Mouse (Mus musculus) CH12.LX (cell line): ENCODE results near the gene Hinfp. TPM values are rescaled to one million over a fixed set of nuclear protein-coding genes. Genes with fewer than 3 reads are reported as not detected.
A peak's percentile ranks its signal among the peaks of the same experiment; 100 is the strongest.

ENCODE experiments used
- DNase-seq: peaks from one replicate; pipeline ENCODE4 v3.0.0-alpha.2; 2013; ENCODE audit errors: extremely low read depth
- H3K27ac ChIP-seq: 2 replicates; pipeline ENCODE4 v1.5.1; 2012; ENCODE audit warnings: low read depth, mild to moderate bottlenecking, control low read depth, moderate library complexity; ENCODE audit not compliant: insufficient read depth
- H3K27me3 ChIP-seq: replicated peaks from 2 replicates; pipeline ENCODE3; 2012; ENCODE audit warnings: inconsistent platforms
- H3K36me3 ChIP-seq, 2 experiments: replicated peaks in 1 of 2; 2 replicates each; pipeline versions ENCODE3 to v1.6.1; 2012; ENCODE audit warnings: inconsistent platforms in 1 of 2, low read length in 1 of 2, mild to moderate bottlenecking in 1 of 2, mixed read lengths in 1 of 2, moderate library complexity in 1 of 2; ENCODE audit not compliant: control insufficient read depth in 1 of 2, insufficient read depth in 1 of 2
- H3K4me1 ChIP-seq, 2 experiments: 2 replicates each; pipeline ENCODE4 v1.6.1; 2012; ENCODE audit warnings: inconsistent platforms in 1 of 2, moderate library complexity in 1 of 2; ENCODE audit not compliant: insufficient read depth in 2 of 2, control insufficient read depth in 1 of 2
- H3K4me2 ChIP-seq: 2 replicates; pipeline ENCODE4 v1.6.1; 2012; ENCODE audit warnings: low read depth, mild to moderate bottlenecking, control low read depth; ENCODE audit not compliant: poor library complexity, insufficient read depth, severe bottlenecking
- H3K4me3 ChIP-seq, 3 experiments: fragments of 150-350 bp in 1 of 3; sonication (generic) in 1 of 3; replicated peaks in 1 of 3; 2 replicates each; pipeline versions ENCODE3 to v1.5.1; 2011 to 2012; ENCODE audit warnings: low read depth in 2 of 3, low read length in 2 of 3, mild to moderate bottlenecking in 2 of 3, moderate library complexity in 2 of 3, control low read depth in 1 of 3, improper control_type of control experiment in 1 of 3, inconsistent platforms in 1 of 3, mixed read lengths in 1 of 3; ENCODE audit not compliant: poor library complexity in 1 of 3
- H3K79me2 ChIP-seq: replicated peaks from 2 replicates; pipeline ENCODE4 v1.6.1; 2012; ENCODE audit warnings: mild to moderate bottlenecking, moderate library complexity; ENCODE audit not compliant: control insufficient read depth, poor library complexity, insufficient read depth, severe bottlenecking; ENCODE audit errors: extremely low read depth
- H3K9ac ChIP-seq: 2 replicates; pipeline ENCODE4 v1.6.1; 2012; ENCODE audit warnings: low read depth, mild to moderate bottlenecking, control low read depth, moderate library complexity; ENCODE audit not compliant: insufficient read depth
- H3K9me3 ChIP-seq: replicated peaks from 2 replicates; pipeline ENCODE3; 2012; ENCODE audit warnings: low read length, inconsistent platforms, mixed read lengths
- CTCF ChIP-seq, 2 experiments: IDR thresholded peaks in 1 of 2; conservative IDR thresholded peaks in 1 of 2; 2 replicates each; pipeline ENCODE4 v1.5.1; 2011 to 2012; ENCODE audit warnings: low read depth in 2 of 2, low read length in 2 of 2, improper control_type of control experiment in 1 of 2, inconsistent platforms in 1 of 2, mild to moderate bottlenecking in 1 of 2, moderate library complexity in 1 of 2
- EP300 ChIP-seq: IDR thresholded peaks from 2 replicates; pipeline ENCODE4 v1.6.1; 2011; ENCODE audit warnings: low read length, improper control_type of control experiment
- GABPA ChIP-seq: IDR thresholded peaks from 2 replicates; pipeline ENCODE4 v1.6.1; 2012; ENCODE audit warnings: low read depth, low read length, improper control_type of control experiment, inconsistent platforms; ENCODE audit not compliant: insufficient replicate concordance
- KAT2A ChIP-seq: IDR thresholded peaks from 2 replicates; pipeline ENCODE4 v1.6.1; 2012; ENCODE audit warnings: low read length, improper control_type of control experiment, inconsistent platforms; ENCODE audit not compliant: insufficient replicate concordance
- MAX ChIP-seq: IDR thresholded peaks from 2 replicates; pipeline ENCODE4 v1.6.1; 2011; ENCODE audit warnings: low read length, improper control_type of control experiment
- MXI1 ChIP-seq: IDR thresholded peaks from 2 replicates; pipeline ENCODE4 v1.6.1; 2011; ENCODE audit warnings: mild to moderate bottlenecking, low read depth, low read length, improper control_type of control experiment
- POLR2A ChIP-seq: IDR thresholded peaks from 2 replicates; pipeline ENCODE4 v1.6.1; 2011; ENCODE audit warnings: low read depth, mild to moderate bottlenecking, improper control_type of control experiment, low read length
- POLR2AphosphoS2 ChIP-seq: IDR thresholded peaks from 2 replicates; pipeline ENCODE4 v1.6.1; 2011; ENCODE audit warnings: low read depth, low read length, improper control_type of control experiment
- RAD21 ChIP-seq: IDR thresholded peaks from 2 replicates; pipeline ENCODE4 v1.6.1; 2011; ENCODE audit warnings: low read depth, mild to moderate bottlenecking, low read length, improper control_type of control experiment, moderate library complexity
- SIN3A ChIP-seq: IDR thresholded peaks from 2 replicates; pipeline ENCODE4 v1.6.1; 2012; ENCODE audit warnings: low read length, improper control_type of control experiment, inconsistent platforms
- SMC3 ChIP-seq: IDR thresholded peaks from 2 replicates; pipeline ENCODE4 v1.6.1; 2011; ENCODE audit warnings: low read depth, low read length, improper control_type of control experiment
- TBP ChIP-seq: conservative IDR thresholded peaks from 2 replicates; pipeline ENCODE4 v1.6.1; 2011; ENCODE audit warnings: low read depth, low read length, improper control_type of control experiment
- USF1 ChIP-seq: IDR thresholded peaks from 2 replicates; pipeline ENCODE4 v1.6.1; 2014; ENCODE audit warnings: low read depth, mild to moderate bottlenecking, inconsistent platforms, low read length, improper control_type of control experiment
- ZMIZ1 ChIP-seq: IDR thresholded peaks from 2 replicates; pipeline ENCODE4 v1.6.1; 2012; ENCODE audit warnings: low read depth, mild to moderate bottlenecking, inconsistent platforms, low read length, improper control_type of control experiment
- ZNF384 ChIP-seq: IDR thresholded peaks from 2 replicates; pipeline ENCODE4 v1.6.1; 2012; ENCODE audit warnings: low read depth, low read length, improper control_type of control experiment, inconsistent platforms
- dilution Hi-C: fragments of 300-500 bp; cut with MboI; formaldehyde crosslinking; loops from 2 replicates; pipeline ENCODE4 v1.14.3; 2020; ENCODE audit warnings: low sequenced_read_pairs; ENCODE audit not compliant: extremely low pct_unique_long_range_greater_than_20kb, extremely low pct_ligation_motif_present
- in situ Hi-C: fragments of 300-500 bp; cut with MboI; formaldehyde crosslinking; loops from 3 replicates; pipeline ENCODE4 v1.14.3; 2019; ENCODE audit warnings: low sequenced_read_pairs, low pct_ligation_motif_present, low pct_unique_long_range_greater_than_20kb, mixed read lengths
- polyA plus RNA-seq: library from polyadenylated mRNA; unstranded; fragments of >175 nt; gene quantifications from 2 replicates; pipeline ENCODE4 v1.2.1, GENCODE M21; 2012; ENCODE audit warnings: low read depth; ENCODE audit not compliant: insufficient read length
- total RNA-seq, 2 experiments: library from RNA; depleted of rRNA; stranded (reverse); fragments of 300-350 nt in 1 of 2; fragments of >200 nt in 1 of 2; gene quantifications; 2 replicates each; pipeline ENCODE4 v1.2.3; 2012 to 2014

Hinfp gene
- total and polyA plus RNA-seq, 3 experiments = 14.0 to 18.9 (median 16.6) TPM

- H3K27me3 ChIP-seq = no peaks in the 10 kb centered on the region
- peaks cover 36% of the 10 kb centered on the region for H3K79me2 ChIP-seq
- TF ChIP-seq ZNF384 (no peak), SMC3 (peak; percentile 17; the same call in 1 of the 2 replicates), TBP (no peak), CTCF (conservative IDR thresholded peaks at IDR 0.05 in 1 of 2, IDR thresholded peaks at IDR 0.05 in 1 of 2; ENCODE audit: low read depth in 2 of 2, low read length in 2 of 2) (peak in 1 of 2 experiments; percentile 42; a peak in 2 of 4 replicates), MAX (no peak), KAT2A (no peak), SIN3A (no peak), USF1 (no peak), GABPA (no peak), RAD21 (peak; percentile 9; the same call in 1 of the 2 replicates), EP300 (no peak), MXI1 (no peak)
- in situ Hi-C loops (no loop called here), dilution Hi-C loops (no loop called here)
- no peak overlapping the region for H3K4me3 ChIP-seq
- no peak overlapping the region for H3K9ac ChIP-seq
- H3K4me1 ChIP-seq = peaks cover 9 to 36% of the 10 kb centered on the region in 2 experiments; a peak in 2 of 4 replicates
- peaks cover 2% of the 10 kb centered on the region for H3K9me3 ChIP-seq
- H3K36me3 ChIP-seq = peaks cover 38 to 53% of the 10 kb centered on the region in 2 experiments
- DNase-seq = no peak
- no peak overlapping the region for H3K27ac ChIP-seq
- no peak overlapping the region for H3K4me2 ChIP-seq
Observed at GRCm38 (mm10) chr9:44338574-44338973, 33.1 kb upstream of the Hinfp start.

GRCm38 (mm10) chr9:44337436-44338169 is 32.1 kb upstream of the Hinfp start:
- no peak overlapping the region for H3K4me3 ChIP-seq
- in situ Hi-C loops (no loop called here), dilution Hi-C loops (no loop called here)
- no peak overlapping the region for H3K27ac ChIP-seq
- H3K27me3 ChIP-seq = no peaks in the 10 kb centered on the region
- peaks cover 47 to 63% of the 10 kb centered on the region in 2 experiments for H3K36me3 ChIP-seq
- peaks cover 2% of the 10 kb centered on the region for H3K9me3 ChIP-seq
- peak; percentile 31 for DNase-seq
- TF ChIP-seq RAD21 (no peak), POLR2AphosphoS2 (peak; percentile 68; the same call in 1 of the 2 replicates), ZMIZ1 (peak; percentile 42; the same call in 1 of the 2 replicates), POLR2A (peak; percentile 39; the same call in 1 of the 2 replicates)
- H3K9ac ChIP-seq = peak overlapping the region; percentile 96; the same call in 1 of the 2 replicates
- H3K4me1 ChIP-seq = peaks cover 14 to 38% of the 10 kb centered on the region in 2 experiments; a peak in 2 of 4 replicates
- H3K4me2 ChIP-seq = 0 out of 2 replicates have a peak overlapping the region, but pooled peaks have one; percentile 76
- peaks cover 34% of the 10 kb centered on the region for H3K79me2 ChIP-seq
